Mouse (Mus musculus) limb, embryonic 12.5 days (tissue): Measurements from ENCODE around the gene Flrt1. TPM values are rescaled to one million over a fixed set of nuclear protein-coding genes. Genes with fewer than 3 reads are reported as not detected.

Experiments used
- ATAC-seq: fragments of 200-750 bp; cut with Nextera tagmentation; 2 replicates; pipeline ENCODE4 v1.8.0; 2017; ENCODE audit warnings: low read depth, moderate TSS enrichment; ENCODE audit not compliant: insufficient number of reproducible peaks, insufficient read depth, low FRiP score, low TSS enrichment
- H3K27ac ChIP-seq: fragments of 300-500 bp; sonication (generic); 2 replicates; pipeline ENCODE4 v1.5.1; 2016; ENCODE audit warnings: mild to moderate bottlenecking, moderate library complexity
- H3K27me3 ChIP-seq: fragments of 300-500 bp; sonication (generic); 2 replicates; pipeline ENCODE4 v1.6.1; 2016; ENCODE audit warnings: mild to moderate bottlenecking, moderate library complexity
- H3K36me3 ChIP-seq: fragments of 300-500 bp; sonication (generic); 2 replicates; pipeline ENCODE4 v1.6.1; 2016; ENCODE audit warnings: mild to moderate bottlenecking, moderate library complexity
- H3K4me1 ChIP-seq: fragments of 300-500 bp; sonication (generic); replicated peaks from 2 replicates; pipeline ENCODE4 v1.6.1; 2016
- H3K4me2 ChIP-seq: fragments of 300-500 bp; sonication (generic); 2 replicates; pipeline ENCODE4 v1.6.1; 2016; ENCODE audit warnings: mild to moderate bottlenecking, moderate library complexity
- H3K4me3 ChIP-seq: fragments of 300-500 bp; sonication (generic); replicated peaks from 2 replicates; pipeline ENCODE4 v1.5.1; 2016; ENCODE audit warnings: mild to moderate bottlenecking
- H3K9ac ChIP-seq: fragments of 300-500 bp; sonication (generic); replicated peaks from 2 replicates; pipeline ENCODE4 v1.6.1; 2016; ENCODE audit warnings: mild to moderate bottlenecking, moderate library complexity
- H3K9me3 ChIP-seq: fragments of 300-500 bp; sonication (generic); 2 replicates; pipeline ENCODE4 v1.6.1; 2016; ENCODE audit warnings: mild to moderate bottlenecking, moderate library complexity
- WGBS: fragments of 180-500 bp; shearing (Covaris S2); methylation state at CpG from one replicate; pipeline ENCODE4 v1.1.7; 2016; 5-methylcytosine and 5-hydroxymethylcytosine counted together
- polyA plus RNA-seq: library from polyadenylated mRNA; unstranded; fragments of >200 nt; fragmentation: Nextera tagmentation; extraction: Ambion mirVana; gene quantifications from 2 replicates; pipeline ENCODE4 v1.2.1, GENCODE M21; 2016

The Flrt1 gene
- 3.5 and 4.4 TPM in 2 replicates for polyA plus RNA-seq

GRCm38 (mm10) chr19:7105544-7105943 lies at the start of gene Flrt1:
Gene Flrt1 (minus strand): TSS chr19:7105729.
- peaks cover 76% of the 10 kb centered on the region for H3K27me3 ChIP-seq
- no peak within 1 kb of the TSS for H3K9ac ChIP-seq
- no peaks in the 10 kb centered on the region for H3K36me3 ChIP-seq
- H3K4me3 ChIP-seq, result no peak within 1 kb of the TSS
- no peak for ATAC-seq
- 57% methylated on average over 9 of the region's 9 CpGs for WGBS
- H3K9me3 ChIP-seq, result no peaks in the 10 kb centered on the region
- H3K4me2 ChIP-seq, result no peak within 1 kb of the TSS
- peak within 1 kb of the TSS; percentile 79 for H3K27ac ChIP-seq
- H3K4me1 ChIP-seq, result peaks cover 48% of the 10 kb centered on the region

GRCm38 (mm10) chr19:7155196-7155595 lies 49.7 kb upstream of the Flrt1 start:
- Histone ChIP-seq H3K4me3 (no peak overlapping the region; the same call in 1 of the 2 replicates), H3K27me3 (peaks cover 76% of the 10 kb centered on the region), H3K9ac (no peak overlapping the region), H3K27ac (peak overlapping the region; percentile 75), H3K4me1 (peaks cover 61% of the 10 kb centered on the region), H3K9me3 (0 out of 2 replicates have a peak, but pooled peaks cover 3% of the 10 kb centered on the region), H3K4me2 (no peak overlapping the region), H3K36me3 (no peaks in the 10 kb centered on the region)
- ATAC-seq, result no peak
- WGBS, result 66% methylated on average over 6 of the region's 6 CpGs

- H3K4me1 ChIP-seq, result peaks cover 73% of the 10 kb centered on the region
- H3K27me3 ChIP-seq, result peaks cover 71% of the 10 kb centered on the region
- WGBS, result 33% methylated on average over 7 of the region's 7 CpGs
- 0 out of 2 replicates have a peak, but pooled peaks cover 3% of the 10 kb centered on the region for H3K9me3 ChIP-seq
- H3K4me2 ChIP-seq, result no peak overlapping the region
- no peak overlapping the region for H3K9ac ChIP-seq
- no peaks in the 10 kb centered on the region for H3K36me3 ChIP-seq
- no peak overlapping the region for H3K4me3 ChIP-seq
- no peak for ATAC-seq
- H3K27ac ChIP-seq, result no peak overlapping the region
These were observed 47.7 kb upstream of the Flrt1 start for GRCm38 (mm10) chr19:7153232-7153631.

GRCm38 (mm10) chr19:7151927-7152653 lies 46.6 kb upstream of the Flrt1 start:
- peaks cover 72% of the 10 kb centered on the region for H3K4me1 ChIP-seq
- no peak overlapping the region for H3K27ac ChIP-seq
- no peak overlapping the region for H3K9ac ChIP-seq
- no peak overlapping the region for H3K4me2 ChIP-seq
- WGBS, result 83% methylated on average over 6 of the region's 6 CpGs
- no peak overlapping the region for H3K4me3 ChIP-seq
- no peak for ATAC-seq
- peaks cover 69% of the 10 kb centered on the region for H3K27me3 ChIP-seq
- H3K9me3 ChIP-seq, result 0 out of 2 replicates have a peak, but pooled peaks cover 3% of the 10 kb centered on the region
- no peaks in the 10 kb centered on the region for H3K36me3 ChIP-seq

GRCm38 (mm10) chr19:7151300-7151926 lies 45.9 kb upstream of the Flrt1 start:
- H3K4me2 ChIP-seq, result no peak overlapping the region
- 81% methylated on average over 7 of the region's 7 CpGs for WGBS
- 0 out of 2 replicates have a peak, but pooled peaks cover 3% of the 10 kb centered on the region for H3K9me3 ChIP-seq
- no peak overlapping the region for H3K27ac ChIP-seq
- no peak for ATAC-seq
- H3K9ac ChIP-seq, result no peak overlapping the region
- H3K4me3 ChIP-seq, result no peak overlapping the region
- H3K27me3 ChIP-seq, result peaks cover 70% of the 10 kb centered on the region
- H3K4me1 ChIP-seq, result peaks cover 66% of the 10 kb centered on the region
- H3K36me3 ChIP-seq, result no peaks in the 10 kb centered on the region

- no peak overlapping the region for H3K4me2 ChIP-seq
- no peak for ATAC-seq
- 56% methylated on average over 7 of the region's 7 CpGs for WGBS
- H3K27ac ChIP-seq, result no peak overlapping the region
- H3K4me1 ChIP-seq, result peaks cover 53% of the 10 kb centered on the region
- peaks cover 76% of the 10 kb centered on the region for H3K27me3 ChIP-seq
- H3K4me3 ChIP-seq, result no peak overlapping the region
- H3K9me3 ChIP-seq, result 0 out of 2 replicates have a peak, but pooled peaks cover 3% of the 10 kb centered on the region
- no peak overlapping the region for H3K9ac ChIP-seq
- no peaks in the 10 kb centered on the region for H3K36me3 ChIP-seq
These were observed 43.7 kb upstream of the Flrt1 start for GRCm38 (mm10) chr19:7149158-7149685.

GRCm38 (mm10) chr19:7148541-7149085 lies 43.1 kb upstream of the Flrt1 start:
- Histone ChIP-seq H3K4me3 (no peak overlapping the region), H3K36me3 (no peaks in the 10 kb centered on the region), H3K9me3 (0 out of 2 replicates have a peak, but pooled peaks cover 3% of the 10 kb centered on the region), H3K27ac (no peak overlapping the region), H3K9ac (no peak overlapping the region), H3K4me1 (peaks cover 59% of the 10 kb centered on the region), H3K4me2 (no peak overlapping the region), H3K27me3 (peaks cover 77% of the 10 kb centered on the region)
- ATAC-seq, result no peak
- 58% methylated on average over 8 of the region's 8 CpGs for WGBS

GRCm38 (mm10) chr19:7148096-7148495 lies 42.6 kb upstream of the Flrt1 start:
- no peak for ATAC-seq
- Histone ChIP-seq H3K27ac (no peak overlapping the region), H3K4me3 (no peak overlapping the region), H3K9me3 (0 out of 2 replicates have a peak, but pooled peaks cover 3% of the 10 kb centered on the region), H3K36me3 (no peaks in the 10 kb centered on the region), H3K4me1 (peaks cover 59% of the 10 kb centered on the region), H3K27me3 (peaks cover 77% of the 10 kb centered on the region), H3K9ac (no peak overlapping the region), H3K4me2 (no peak overlapping the region)
- 41% methylated on average over 4 of the region's 4 CpGs for WGBS

GRCm38 (mm10) chr19:7146376-7146775 lies 40.8 kb upstream of the Flrt1 start:
- peaks cover 83% of the 10 kb centered on the region for H3K27me3 ChIP-seq
- peaks cover 67% of the 10 kb centered on the region for H3K4me1 ChIP-seq
- no peaks in the 10 kb centered on the region for H3K9me3 ChIP-seq

GRCm38 (mm10) chr19:7144458-7144857 lies 38.9 kb upstream of the Flrt1 start:
- Histone ChIP-seq H3K36me3 (no peaks in the 10 kb centered on the region), H3K9me3 (no peaks in the 10 kb centered on the region), H3K4me1 (peaks cover 67% of the 10 kb centered on the region), H3K27ac (no peak overlapping the region), H3K4me3 (no peak overlapping the region), H3K27me3 (peaks cover 88% of the 10 kb centered on the region), H3K4me2 (peak overlapping the region; percentile 69; the same call in 1 of the 2 replicates), H3K9ac (no peak overlapping the region)
- 77% methylated on average over 3 of the region's 3 CpGs for WGBS
- no peak for ATAC-seq

More at GRCm38 (mm10) chr19:7146376-7146775, 40.8 kb upstream of the Flrt1 start:
- Histone ChIP-seq H3K27ac (no peak overlapping the region), H3K4me2 (no peak overlapping the region), H3K36me3 (no peaks in the 10 kb centered on the region), H3K4me3 (no peak overlapping the region), H3K9ac (no peak overlapping the region)
- 75% methylated on average over 13 of the region's 13 CpGs for WGBS
- no peak for ATAC-seq

GRCm38 (mm10) chr19:7143854-7144253 lies 38.3 kb upstream of the Flrt1 start:
- peak; percentile 14; the same call in 1 of the 2 replicates for ATAC-seq
- Histone ChIP-seq H3K36me3 (no peaks in the 10 kb centered on the region), H3K27ac (no peak overlapping the region), H3K4me2 (peak overlapping the region; percentile 69), H3K4me3 (peak overlapping the region; percentile 39), H3K9ac (peak overlapping the region; percentile 47), H3K4me1 (peaks cover 67% of the 10 kb centered on the region), H3K9me3 (no peaks in the 10 kb centered on the region), H3K27me3 (peaks cover 87% of the 10 kb centered on the region)
- under 1% methylated on average over 20 of the region's 20 CpGs for WGBS
